Mouse (Mus musculus) embryo, embryonic 11 days (tissue): ENCODE measurements around the gene Limd1.
"Not testable (repeated sequence)": the region's sequence is repeated elsewhere in the genome, so short reads cannot be mapped to it uniquely, and the experiment has no call there.

Source experiments
- DNase-seq: peaks from one replicate; pipeline ENCODE4 v3.0.0-alpha.2; 2015

The Limd1 gene

GRCm38 (mm10) chr9:123478586-123479195, at the start of gene Limd1:
Limd1 (plus strand) TSS chr9:123478706.
- peak; percentile 87 for DNase-seq

- no peak for DNase-seq
Measured at GRCm38 (mm10) chr9:123429863-123430262, 48.6 kb upstream of the Limd1 start.

- no peak for DNase-seq
Measured at GRCm38 (mm10) chr9:123430973-123431372, 47.5 kb upstream of the Limd1 start.

GRCm38 (mm10) chr9:123438223-123438622, 40.3 kb upstream of the Limd1 start:
- DNase-seq = no peak

- peak; percentile 10 for DNase-seq
Measured at GRCm38 (mm10) chr9:123440230-123441058, 38.1 kb upstream of the Limd1 start.

GRCm38 (mm10) chr9:123447101-123447500, 31.4 kb upstream of the Limd1 start:
- not testable (repeated sequence) for DNase-seq

GRCm38 (mm10) chr9:123448594-123448993, 29.9 kb upstream of the Limd1 start:
- DNase-seq = no peak

- DNase-seq = peak; percentile 46
Measured at GRCm38 (mm10) chr9:123450174-123450573, 28.3 kb upstream of the Limd1 start.

GRCm38 (mm10) chr9:123451772-123452171, 26.7 kb upstream of the Limd1 start:
- no peak for DNase-seq

- no peak for DNase-seq
Measured at GRCm38 (mm10) chr9:123456634-123457602, 21.6 kb upstream of the Limd1 start.

GRCm38 (mm10) chr9:123457603-123458002, 20.9 kb upstream of the Limd1 start:
- peak; percentile 38 for DNase-seq

GRCm38 (mm10) chr9:123467141-123467620, 11.3 kb upstream of the Limd1 start:
- DNase-seq = no peak

GRCm38 (mm10) chr9:123468406-123469085, 10.0 kb upstream of the Limd1 start:
- no peak for DNase-seq

- DNase-seq = no peak
Measured at GRCm38 (mm10) chr9:123469087-123469486, 9.4 kb upstream of the Limd1 start.

- DNase-seq = no peak
Measured at GRCm38 (mm10) chr9:123473377-123473776, 5.1 kb upstream of the Limd1 start.

GRCm38 (mm10) chr9:123475569-123475968, 2.9 kb upstream of the Limd1 start:
- DNase-seq = no peak

GRCm38 (mm10) chr9:123478031-123478585, 398 bp upstream of the Limd1 start:
- DNase-seq = no peak

GRCm38 (mm10) chr9:123479196-123479669, 727 bp downstream of the Limd1 start:
- DNase-seq = peak; percentile 20

GRCm38 (mm10) chr9:123479876-123480252, 1.4 kb downstream of the Limd1 start:
- DNase-seq = no peak

GRCm38 (mm10) chr9:123480253-123480921, 1.9 kb downstream of the Limd1 start:
- no peak for DNase-seq

- no peak for DNase-seq
Measured at GRCm38 (mm10) chr9:123481136-123481535, 2.6 kb downstream of the Limd1 start.
